Mouse (Mus musculus) bone marrow macrophage, adult 2 months (primary cell): ENCODE data around the gene Sugct. TPM values are rescaled to one million over a fixed set of nuclear protein-coding genes. Genes with fewer than 3 reads are reported as not detected.

Experiments
- H3K27ac ChIP-seq: 2 replicates; pipeline ENCODE4 v1.5.1; 2012; ENCODE audit warnings: low read depth, low read length; ENCODE audit not compliant: insufficient read depth
- H3K4me1 ChIP-seq: 2 replicates; pipeline ENCODE4 v1.6.1; 2012; ENCODE audit warnings: low read length; ENCODE audit not compliant: control insufficient read depth, insufficient read depth
- H3K4me3 ChIP-seq: 2 replicates; pipeline ENCODE4 v1.5.1; 2012; ENCODE audit warnings: mild to moderate bottlenecking, low read length, moderate library complexity; ENCODE audit not compliant: insufficient read depth
- CTCF ChIP-seq: IDR thresholded peaks from 2 replicates; pipeline ENCODE4 v1.5.1; 2012; ENCODE audit warnings: low read depth, mild to moderate bottlenecking, low read length, moderate library complexity
- POLR2A ChIP-seq: IDR thresholded peaks from 2 replicates; pipeline ENCODE4 v1.6.1; 2012; ENCODE audit warnings: mild to moderate bottlenecking, low read depth, low read length, borderline replicate concordance
- polyA plus RNA-seq: library from polyadenylated mRNA; stranded (reverse); fragments of >200 nt; gene quantifications from 2 replicates; pipeline ENCODE4 v1.2.4, GENCODE M21; 2012; ENCODE audit not compliant: missing spikeins, insufficient read depth, insufficient read length

Gene Sugct
- polyA plus RNA-seq, 1 experiment = 2.4 TPM

DNA sequence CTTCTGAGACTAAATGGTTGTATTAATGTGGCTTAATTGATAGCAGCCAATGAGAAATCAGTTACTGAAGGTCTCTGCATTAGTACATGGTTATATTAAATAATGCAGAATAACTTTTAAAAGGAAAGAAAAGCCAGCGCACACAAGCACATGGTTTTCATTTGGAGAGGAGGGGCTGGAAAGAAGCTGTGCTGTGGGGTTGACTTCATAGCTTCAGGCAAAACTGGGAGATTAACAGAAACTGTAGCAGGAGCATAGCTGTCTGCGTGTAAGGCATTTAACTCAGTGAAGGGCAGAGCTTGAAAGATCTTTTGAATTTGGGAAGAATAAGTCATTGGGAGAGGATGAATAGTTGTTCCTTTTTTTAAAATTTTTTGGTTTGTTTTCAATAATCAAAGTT lies 668.4 kb downstream of the Sugct start:
- H3K27ac ChIP-seq = no peak overlapping the region
- no peak for TF ChIP-seq POLR2A
- TF ChIP-seq CTCF = no peak
- no peaks in the 10 kb centered on the region for H3K4me1 ChIP-seq
- no peak overlapping the region for H3K4me3 ChIP-seq

DNA sequence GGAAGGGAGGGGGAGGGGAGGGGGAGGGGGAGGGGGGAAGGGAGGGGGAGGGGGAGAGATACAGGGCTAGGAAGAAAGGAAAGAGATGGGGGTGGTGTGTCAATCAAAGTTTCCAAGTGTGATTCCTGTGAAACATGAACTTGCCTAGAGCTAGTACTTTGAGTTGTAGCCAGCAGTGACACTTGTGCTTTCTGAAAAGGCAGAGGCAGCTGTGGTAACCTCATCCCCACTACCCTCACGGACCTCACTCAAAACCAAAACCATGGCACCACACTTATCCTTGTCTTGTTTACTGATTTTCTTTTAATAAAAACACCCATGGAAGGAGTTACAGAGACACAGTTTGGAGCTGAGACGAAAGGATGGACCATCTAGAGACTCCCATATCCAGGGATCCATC lies 698.9 kb downstream of the Sugct start:
- no peak overlapping the region for H3K27ac ChIP-seq
- H3K4me3 ChIP-seq = no peak overlapping the region
- H3K4me1 ChIP-seq = no peaks in the 10 kb centered on the region
- no peak for TF ChIP-seq POLR2A
- no peak for TF ChIP-seq CTCF

DNA sequence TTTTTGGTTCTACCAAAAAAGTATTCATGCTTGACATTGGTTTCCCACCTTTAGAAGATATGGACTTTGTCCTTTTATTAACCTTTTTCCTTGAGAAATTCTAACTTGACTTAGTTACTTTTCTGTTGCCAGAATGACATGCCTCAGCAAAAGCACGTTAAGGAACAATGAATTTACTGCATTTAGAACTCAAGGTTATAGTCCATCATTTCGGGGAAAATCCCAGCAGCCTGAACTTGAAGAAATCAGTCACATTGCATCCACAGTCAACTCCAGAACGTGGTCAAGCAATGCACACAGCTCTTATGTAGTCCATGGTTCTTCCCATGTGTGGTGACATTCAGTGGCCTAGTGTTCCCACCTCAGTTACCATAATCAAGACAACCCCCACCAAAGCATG lies 700.0 kb downstream of the Sugct start:
- Histone ChIP-seq H3K4me3 (no peak overlapping the region), H3K27ac (no peak overlapping the region), H3K4me1 (no peaks in the 10 kb centered on the region)
- TF ChIP-seq CTCF (no peak), POLR2A (no peak)

DNA sequence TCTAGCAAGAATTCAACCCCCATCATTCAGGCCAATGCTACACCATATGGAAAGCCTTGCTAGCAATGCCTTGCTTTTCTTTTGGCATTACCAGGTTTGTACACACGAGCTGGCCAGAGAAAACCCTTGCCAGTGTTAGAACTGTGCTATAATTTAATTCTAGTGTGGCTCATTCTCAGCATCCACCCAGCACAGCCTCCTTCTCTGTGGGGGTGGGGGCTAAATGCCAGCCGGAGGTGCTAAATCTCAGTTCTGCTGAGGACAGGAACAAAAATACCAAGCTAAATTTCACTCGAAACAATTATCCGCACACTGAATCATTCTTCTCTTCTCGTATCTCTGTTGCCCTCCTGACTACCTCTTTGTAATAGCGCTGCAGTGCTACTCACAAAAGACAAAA lies 717.6 kb downstream of the Sugct start:
- TF ChIP-seq CTCF = no peak
- no peak for TF ChIP-seq POLR2A
- H3K4me1 ChIP-seq = no peaks in the 10 kb centered on the region
- no peak overlapping the region for H3K27ac ChIP-seq
- no peak overlapping the region for H3K4me3 ChIP-seq

DNA sequence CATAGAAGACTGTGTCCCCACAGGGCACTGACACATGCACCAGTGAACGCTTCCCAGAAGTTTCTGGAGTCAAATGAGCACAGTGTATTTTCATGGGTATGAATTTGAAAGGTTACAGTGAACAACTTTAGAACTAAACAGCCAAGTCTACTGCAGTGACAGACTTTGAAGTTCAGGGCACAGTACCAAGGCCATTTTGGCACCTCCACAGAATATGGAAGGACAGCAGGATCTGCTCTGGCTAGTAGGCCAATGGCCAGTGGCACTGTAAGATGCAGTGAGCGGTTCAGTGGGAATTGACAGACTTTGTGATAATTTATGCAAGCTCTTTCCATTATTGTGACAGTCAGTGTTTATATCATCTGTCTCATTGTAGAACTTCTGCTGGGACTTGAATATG lies 724.1 kb downstream of the Sugct start:
- Histone ChIP-seq H3K27ac (no peak overlapping the region), H3K4me1 (no peaks in the 10 kb centered on the region), H3K4me3 (no peak overlapping the region)
- TF ChIP-seq POLR2A = no peak
- no peak for TF ChIP-seq CTCF

DNA sequence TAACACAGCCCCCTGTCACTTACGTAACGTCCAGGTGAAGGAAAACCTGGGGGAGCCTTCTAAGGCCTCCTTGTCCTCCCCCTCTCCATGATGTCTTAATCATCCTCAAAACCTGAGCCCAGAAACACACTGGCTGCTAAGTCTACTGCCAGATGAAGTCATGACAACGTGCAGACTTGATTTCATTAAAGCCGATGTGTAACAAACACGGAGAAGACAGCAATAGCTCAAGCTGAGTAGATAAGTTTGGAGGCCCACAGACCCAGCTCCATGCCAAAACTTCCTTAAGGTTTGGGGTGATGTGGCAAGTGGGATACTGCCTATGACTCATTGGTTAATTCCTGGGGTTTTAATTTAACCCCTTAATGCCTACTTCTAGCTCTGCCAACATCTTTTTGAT lies 726.4 kb downstream of the Sugct start:
- no peaks in the 10 kb centered on the region for H3K4me1 ChIP-seq
- TF ChIP-seq POLR2A = no peak
- no peak for TF ChIP-seq CTCF
- H3K27ac ChIP-seq = no peak overlapping the region
- no peak overlapping the region for H3K4me3 ChIP-seq

DNA sequence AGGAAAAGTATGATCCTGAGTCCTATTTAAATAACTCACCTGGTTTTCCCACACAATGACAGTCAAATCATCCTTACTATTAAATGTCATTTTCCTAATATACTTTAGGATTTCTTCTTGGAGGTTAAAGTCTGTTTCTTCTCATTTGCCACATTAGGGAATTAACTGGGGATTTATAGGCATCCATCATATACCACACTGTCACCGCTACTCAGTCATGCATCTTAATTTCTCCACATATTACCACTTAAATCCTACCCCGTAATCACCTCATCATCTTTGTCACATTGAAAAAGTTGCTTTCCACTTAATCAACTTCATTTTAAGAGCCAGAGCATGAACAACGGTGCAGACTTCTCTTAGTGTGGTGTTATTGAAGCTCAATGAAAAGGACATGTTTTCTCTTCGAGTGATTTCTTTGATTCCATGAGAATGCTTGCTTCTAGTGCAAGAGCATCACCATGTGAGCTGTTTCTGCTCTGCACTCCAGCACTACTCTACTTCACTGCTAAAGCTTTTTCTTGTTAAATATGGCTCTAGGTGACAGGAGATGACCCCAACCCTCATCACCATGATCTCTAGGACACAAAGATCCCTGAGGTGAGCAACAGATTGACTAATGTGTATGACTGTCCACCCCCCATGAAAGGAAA lies 730.4 kb downstream of the Sugct start:
- TF ChIP-seq POLR2A = no peak
- TF ChIP-seq CTCF = no peak
- Histone ChIP-seq H3K4me1 (no peaks in the 10 kb centered on the region), H3K4me3 (no peak overlapping the region), H3K27ac (no peak overlapping the region)

DNA sequence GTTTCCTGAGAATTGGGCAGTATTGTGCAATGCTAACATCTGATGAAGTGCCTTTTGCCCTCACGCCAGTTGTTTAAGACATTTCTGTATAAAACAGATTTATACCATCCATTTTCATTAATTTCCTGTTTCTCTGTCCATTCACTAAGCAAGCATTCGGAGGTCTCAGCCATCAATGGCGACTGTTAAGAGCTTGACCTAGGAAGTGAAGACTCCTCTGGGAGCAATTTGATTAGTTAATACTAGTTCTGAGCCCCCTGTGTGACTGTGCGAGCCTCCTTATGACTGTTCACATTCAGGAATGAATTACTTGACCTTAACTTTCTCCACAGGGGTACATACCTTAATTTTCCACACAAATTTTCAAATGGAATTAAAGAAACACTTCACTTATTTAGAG lies 743.3 kb downstream of the Sugct start:
- Histone ChIP-seq H3K4me1 (no peaks in the 10 kb centered on the region), H3K27ac (no peak overlapping the region), H3K4me3 (no peak overlapping the region)
- TF ChIP-seq CTCF = no peak
- TF ChIP-seq POLR2A = no peak

DNA sequence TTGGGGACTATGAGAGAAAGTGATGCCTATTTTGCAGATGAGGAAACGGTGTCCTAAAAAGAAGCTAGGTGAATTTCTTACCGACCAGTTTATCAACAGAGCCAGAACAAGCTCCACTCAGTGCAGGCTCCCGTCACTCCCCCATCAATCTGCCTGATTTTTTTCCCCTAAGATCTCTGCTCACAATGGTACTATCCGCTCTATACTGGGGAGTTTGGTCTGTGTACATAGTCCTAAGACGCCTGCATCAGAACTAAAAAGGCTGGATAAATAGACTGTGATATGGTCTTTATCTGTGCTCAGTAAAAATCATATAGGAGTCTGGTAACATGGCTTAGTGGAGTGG lies 755.9 kb downstream of the Sugct start:
- Histone ChIP-seq H3K4me3 (no peak overlapping the region), H3K27ac (no peak overlapping the region), H3K4me1 (no peaks in the 10 kb centered on the region)
- no peak for TF ChIP-seq POLR2A
- no peak for TF ChIP-seq CTCF

DNA sequence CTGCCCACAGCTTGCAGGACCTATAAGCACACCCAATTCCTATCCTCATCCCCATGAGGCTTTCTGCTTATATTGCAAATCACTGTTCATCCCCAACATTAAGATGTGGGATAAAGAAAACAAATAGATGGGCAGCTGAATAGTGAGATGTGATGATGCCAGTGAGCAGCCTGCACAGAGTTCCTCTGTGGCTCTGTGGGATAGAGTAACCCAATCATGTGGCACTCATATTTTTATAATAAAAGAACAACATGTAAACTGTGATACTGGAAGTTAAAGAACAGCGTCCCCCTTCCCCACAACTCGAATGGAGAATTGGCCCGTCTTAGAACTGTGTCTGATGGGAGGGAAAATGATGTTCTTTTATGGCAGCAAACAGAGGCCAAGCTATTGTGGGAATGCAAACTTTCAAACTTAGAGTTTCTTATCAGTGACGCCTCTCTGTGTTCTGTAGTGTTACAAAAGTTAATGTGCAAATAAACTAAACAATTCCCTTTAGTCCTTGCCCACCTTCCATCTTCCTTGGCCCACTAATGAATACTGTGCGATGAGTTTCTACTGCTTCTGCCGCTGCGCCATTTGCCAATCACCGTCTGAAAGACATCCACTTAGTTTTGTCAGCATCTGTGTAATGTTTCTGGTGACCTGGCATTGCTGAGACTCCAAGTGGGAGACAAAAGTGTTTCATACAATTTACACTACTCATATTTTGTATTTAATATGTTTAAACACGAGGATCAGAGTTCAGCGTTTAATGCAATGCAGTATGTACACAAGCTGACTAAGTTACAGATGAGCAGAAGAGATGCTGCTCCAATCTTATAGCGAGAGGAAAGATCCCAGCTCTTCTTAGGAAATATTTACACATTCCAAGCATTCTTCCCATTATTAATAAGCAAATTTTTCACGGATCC lies 756.5 kb downstream of the Sugct start:
- H3K27ac ChIP-seq = no peak overlapping the region
- TF ChIP-seq POLR2A = no peak
- TF ChIP-seq CTCF = no peak
- no peaks in the 10 kb centered on the region for H3K4me1 ChIP-seq
- H3K4me3 ChIP-seq = no peak overlapping the region
